Mouse (Mus musculus) liver, postnatal 0 days (tissue): Measurements from ENCODE around the gene Emilin1.

Experiments
- CTCF ChIP-seq: sonication (generic); IDR thresholded peaks from 2 replicates; pipeline ENCODE4 v1.5.1; 2016; ENCODE audit warnings: antibody characterized with exemption, low read depth
- EP300 ChIP-seq: IDR thresholded peaks from 2 replicates; pipeline ENCODE4 v1.6.1; 2016; ENCODE audit warnings: antibody characterized with exemption, low read depth, mild to moderate bottlenecking

DNA sequence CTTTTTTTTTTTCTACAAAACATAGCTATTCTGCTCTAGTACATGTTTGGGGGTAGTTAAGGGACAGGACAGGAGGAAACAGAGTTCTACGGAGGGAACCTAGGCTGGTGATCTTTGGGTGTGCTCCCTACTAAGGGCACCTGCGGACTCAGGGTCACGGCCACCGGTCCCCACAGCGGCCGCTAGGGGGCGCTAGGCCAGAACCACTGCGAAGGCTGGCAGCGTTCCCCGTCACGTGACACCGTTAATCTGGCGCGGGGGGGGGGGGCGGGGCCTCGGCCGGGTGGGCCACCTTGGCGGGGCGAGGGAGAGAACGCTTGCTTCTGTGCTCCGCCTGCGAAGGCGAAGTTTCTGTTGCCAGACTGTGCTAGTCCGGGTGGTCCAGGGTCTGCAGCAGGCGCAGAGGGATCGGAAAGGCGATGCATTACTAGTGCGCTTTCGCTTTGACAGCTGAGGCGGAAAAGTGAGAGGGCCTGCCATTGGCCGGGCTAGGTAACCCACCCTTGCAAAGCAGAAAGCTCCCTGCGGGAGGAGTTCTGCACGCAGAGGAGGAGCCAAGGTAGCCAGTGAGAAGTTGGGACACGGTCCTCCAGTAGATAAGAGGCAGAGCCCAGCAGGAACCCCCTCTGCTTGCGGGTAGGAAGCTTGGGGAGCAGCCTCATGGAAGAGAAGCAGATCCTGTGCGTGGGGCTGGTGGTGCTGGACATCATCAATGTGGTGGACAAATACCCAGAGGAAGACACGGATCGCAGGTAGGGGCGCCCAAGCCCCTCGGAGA, 8.2 kb downstream of the Emilin1 start, which contains the start of gene Khk:
- TF ChIP-seq CTCF (peak; percentile 94), EP300 (peak; percentile 47)
